Mouse (Mus musculus) heart, embryonic 13.5 days (tissue): Measurements from ENCODE around the gene Hypk. TPM values are rescaled to one million over a fixed set of nuclear protein-coding genes. Genes with fewer than 3 reads are reported as not detected.

ENCODE experiments used
- ATAC-seq: fragments of 200-750 bp; cut with Nextera tagmentation; 2 replicates; pipeline ENCODE4 v1.8.0; 2017; ENCODE audit warnings: moderate TSS enrichment; ENCODE audit not compliant: insufficient number of reproducible peaks, low FRiP score, low TSS enrichment; ENCODE audit errors: extremely low read depth
- H3K27ac ChIP-seq: fragments of 300-500 bp; sonication (generic); replicated peaks from 2 replicates; pipeline ENCODE4 v1.5.1; 2015; ENCODE audit warnings: moderate library complexity, mild to moderate bottlenecking, inconsistent platforms
- H3K27me3 ChIP-seq: fragments of 300-500 bp; sonication (generic); replicated peaks from 2 replicates; pipeline ENCODE4 v1.6.1; 2015; ENCODE audit warnings: mild to moderate bottlenecking, inconsistent platforms
- H3K36me3 ChIP-seq: fragments of 300-500 bp; sonication (generic); 2 replicates; pipeline ENCODE4 v1.6.1; 2015; ENCODE audit warnings: mild to moderate bottlenecking, inconsistent platforms
- H3K4me1 ChIP-seq: fragments of 300-500 bp; sonication (generic); 2 replicates; pipeline ENCODE4 v1.6.1; 2015; ENCODE audit warnings: inconsistent platforms
- H3K4me2 ChIP-seq: fragments of 300-500 bp; sonication (generic); 2 replicates; pipeline ENCODE4 v1.6.1; 2015; ENCODE audit warnings: inconsistent platforms, mild to moderate bottlenecking, moderate library complexity
- H3K4me3 ChIP-seq: fragments of 300-500 bp; sonication (generic); 2 replicates; pipeline ENCODE4 v1.5.1; 2015; ENCODE audit warnings: moderate library complexity, mild to moderate bottlenecking, inconsistent platforms
- H3K9ac ChIP-seq: fragments of 300-500 bp; sonication (generic); 2 replicates; pipeline ENCODE4 v1.6.1; 2015; ENCODE audit warnings: inconsistent platforms, mild to moderate bottlenecking, moderate library complexity
- H3K9me3 ChIP-seq: fragments of 300-500 bp; sonication (generic); 2 replicates; pipeline ENCODE4 v1.6.1; 2016; ENCODE audit warnings: inconsistent platforms
- WGBS: fragments of 180-500 bp; shearing (Covaris S2); methylation state at CpG from one replicate; pipeline ENCODE4 v1.1.7; 2015; ENCODE audit warnings: mixed read lengths; 5-methylcytosine and 5-hydroxymethylcytosine counted together
- polyA plus RNA-seq: library from polyadenylated mRNA; unstranded; fragments of >200 nt; fragmentation: Nextera tagmentation; extraction: Ambion mirVana; gene quantifications from 2 replicates; pipeline ENCODE4 v1.2.1, GENCODE M21; 2015

Hypk gene
- 96.3 and 106 TPM in 2 replicates for polyA plus RNA-seq

GRCm38 (mm10) chr2:121452990-121453389 lies at the start of gene Hypk:
Hypk (plus strand) TSS chr2:121453290.
- Histone ChIP-seq H3K9ac (peak within 1 kb of the TSS; percentile 64), H3K27ac (peak within 1 kb of the TSS; percentile 84), H3K4me3 (peak within 1 kb of the TSS; percentile 19; the same call in 1 of the 2 replicates), H3K4me1 (peaks cover 51% of the 10 kb centered on the region), H3K4me2 (peak within 1 kb of the TSS; percentile 48), H3K36me3 (peaks cover 45% of the 10 kb centered on the region), H3K27me3 (no peaks in the 10 kb centered on the region), H3K9me3 (no peaks in the 10 kb centered on the region)
- 51% methylated on average over 4 of the region's 4 CpGs for WGBS
- ATAC-seq: no peak

- no peak for ATAC-seq
- no peaks in the 10 kb centered on the region for H3K36me3 ChIP-seq
- no peaks in the 10 kb centered on the region for H3K27me3 ChIP-seq
- no peaks in the 10 kb centered on the region for H3K4me1 ChIP-seq
- H3K4me2 ChIP-seq: no peak overlapping the region
- H3K27ac ChIP-seq: no peak overlapping the region
- H3K9me3 ChIP-seq: no peaks in the 10 kb centered on the region
- H3K9ac ChIP-seq: no peak overlapping the region
- no peak overlapping the region for H3K4me3 ChIP-seq
These were observed 49.8 kb upstream of the Hypk start for GRCm38 (mm10) chr2:121403296-121403695.

GRCm38 (mm10) chr2:121408160-121408559 lies 44.9 kb upstream of the Hypk start:
- H3K4me2 ChIP-seq: no peak overlapping the region
- WGBS: 29% methylated on average over 4 of the region's 4 CpGs
- H3K9ac ChIP-seq: no peak overlapping the region
- no peak overlapping the region for H3K4me3 ChIP-seq
- no peaks in the 10 kb centered on the region for H3K27me3 ChIP-seq
- ATAC-seq: no peak
- H3K36me3 ChIP-seq: no peaks in the 10 kb centered on the region
- no peak overlapping the region for H3K27ac ChIP-seq
- peaks cover 5% of the 10 kb centered on the region for H3K4me1 ChIP-seq
- no peaks in the 10 kb centered on the region for H3K9me3 ChIP-seq

DNA sequence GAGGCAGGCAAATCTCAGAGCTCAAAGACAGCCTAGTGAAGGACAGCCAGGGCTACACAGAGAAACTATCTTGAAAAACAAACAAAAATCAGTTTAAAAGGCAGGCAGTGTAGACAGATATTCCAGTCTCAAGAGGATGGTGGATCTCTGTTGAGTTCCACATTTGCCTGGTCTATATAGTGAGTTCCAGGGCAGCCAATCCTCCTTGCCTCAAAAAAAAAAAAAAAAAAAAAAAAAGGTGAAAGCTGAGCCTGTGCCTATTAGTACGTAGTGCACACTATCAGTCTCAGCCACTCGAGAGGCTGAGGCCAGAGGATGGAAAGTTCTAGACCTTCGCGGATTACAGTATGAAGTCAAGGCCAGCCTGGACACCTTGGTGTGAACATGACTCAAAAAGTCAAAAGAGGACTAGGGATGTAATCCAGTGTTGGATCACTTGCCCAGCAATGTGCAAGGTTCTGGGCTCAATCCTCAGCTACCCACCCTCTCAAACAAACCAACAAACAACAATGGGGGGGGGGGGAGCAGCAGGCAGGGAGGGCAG lies 40.2 kb upstream of the Hypk start:
- ATAC-seq: no peak
- H3K36me3 ChIP-seq: peaks cover 21% of the 10 kb centered on the region
- H3K4me1 ChIP-seq: peaks cover 37% of the 10 kb centered on the region
- peak overlapping the region; percentile 82 for H3K4me2 ChIP-seq
- peak overlapping the region; percentile 100 for H3K4me3 ChIP-seq
- peak overlapping the region; percentile 99 for H3K27ac ChIP-seq
- no peaks in the 10 kb centered on the region for H3K27me3 ChIP-seq
- 11% methylated on average over 4 of the region's 4 CpGs for WGBS
- H3K9me3 ChIP-seq: no peaks in the 10 kb centered on the region
- peak overlapping the region; percentile 100 for H3K9ac ChIP-seq

DNA sequence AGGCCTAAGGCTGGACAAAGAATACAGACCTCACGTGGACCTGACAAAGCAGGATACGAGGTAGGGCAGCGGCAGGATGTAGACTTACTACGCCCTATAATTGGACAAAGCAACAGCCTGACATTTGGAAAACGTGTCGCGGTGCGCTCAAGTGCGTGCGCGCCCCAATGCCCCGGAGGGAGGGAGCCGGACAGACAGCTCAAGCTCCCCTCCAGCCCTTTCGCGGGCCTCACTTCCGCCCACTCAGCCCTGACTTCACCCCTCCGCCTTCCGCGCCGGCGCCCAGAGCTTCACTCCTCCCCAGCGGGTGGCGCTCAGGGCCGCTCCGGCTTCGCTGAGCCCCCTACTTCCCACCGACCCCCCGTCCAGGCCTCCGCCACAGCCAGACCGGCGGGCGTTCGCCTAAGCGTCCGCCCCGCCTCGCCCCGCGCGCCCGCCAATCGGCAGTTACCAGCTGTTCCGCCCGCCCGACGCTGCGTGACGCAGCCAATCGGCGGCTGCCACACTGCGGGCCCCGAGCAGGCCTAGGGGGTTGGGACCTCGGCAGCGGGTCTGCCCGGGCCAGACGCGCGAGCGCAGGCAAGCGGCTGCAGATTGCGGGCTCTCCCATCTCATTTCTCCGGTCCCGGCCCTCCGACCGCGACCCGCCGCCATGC lies 39.6 kb upstream of the Hypk start, which contains the start of the genes Pdia3 and Catsper2:
TSS of gene Pdia3 (plus strand) at position 389 of the 656 bp plus-strand sequence.
TSS of gene Catsper2 (minus strand) at position 406 of the 656 bp plus-strand sequence.
- ATAC-seq: peak; percentile 98
- peaks cover 27% of the 10 kb centered on the region for H3K36me3 ChIP-seq
- peaks cover 41% of the 10 kb centered on the region for H3K4me1 ChIP-seq
- no peaks in the 10 kb centered on the region for H3K9me3 ChIP-seq
- H3K27me3 ChIP-seq: no peaks in the 10 kb centered on the region
- under 1% methylated on average over 68 of the region's 68 CpGs for WGBS
- H3K9ac ChIP-seq: peak within 1 kb of the TSS; percentile 100
- peak within 1 kb of the TSS; percentile 99 for H3K27ac ChIP-seq
- H3K4me3 ChIP-seq: peak within 1 kb of the TSS; percentile 100
- peak within 1 kb of the TSS; percentile 82 for H3K4me2 ChIP-seq

- peak overlapping the region; percentile 82 for H3K4me2 ChIP-seq
- H3K4me1 ChIP-seq: peaks cover 42% of the 10 kb centered on the region
- peak overlapping the region; percentile 99 for H3K27ac ChIP-seq
- 0% methylated on average over 32 of the region's 32 CpGs for WGBS
- H3K9ac ChIP-seq: peak overlapping the region; percentile 100
- H3K36me3 ChIP-seq: peaks cover 34% of the 10 kb centered on the region
- H3K4me3 ChIP-seq: peak overlapping the region; percentile 100
- no peaks in the 10 kb centered on the region for H3K27me3 ChIP-seq
- no peaks in the 10 kb centered on the region for H3K9me3 ChIP-seq
- ATAC-seq: peak; percentile 60
These were observed 38.9 kb upstream of the Hypk start for GRCm38 (mm10) chr2:121414139-121414685.

- no peak overlapping the region for H3K27ac ChIP-seq
- peak overlapping the region; percentile 82 for H3K4me2 ChIP-seq
- 35% methylated on average over 3 of the region's 3 CpGs for WGBS
- no peaks in the 10 kb centered on the region for H3K9me3 ChIP-seq
- H3K4me1 ChIP-seq: peaks cover 42% of the 10 kb centered on the region
- H3K9ac ChIP-seq: peak overlapping the region; percentile 100
- H3K36me3 ChIP-seq: peaks cover 39% of the 10 kb centered on the region
- no peak for ATAC-seq
- H3K27me3 ChIP-seq: no peaks in the 10 kb centered on the region
- H3K4me3 ChIP-seq: peak overlapping the region; percentile 100
These were observed 38.0 kb upstream of the Hypk start for GRCm38 (mm10) chr2:121415103-121415502.

DNA sequence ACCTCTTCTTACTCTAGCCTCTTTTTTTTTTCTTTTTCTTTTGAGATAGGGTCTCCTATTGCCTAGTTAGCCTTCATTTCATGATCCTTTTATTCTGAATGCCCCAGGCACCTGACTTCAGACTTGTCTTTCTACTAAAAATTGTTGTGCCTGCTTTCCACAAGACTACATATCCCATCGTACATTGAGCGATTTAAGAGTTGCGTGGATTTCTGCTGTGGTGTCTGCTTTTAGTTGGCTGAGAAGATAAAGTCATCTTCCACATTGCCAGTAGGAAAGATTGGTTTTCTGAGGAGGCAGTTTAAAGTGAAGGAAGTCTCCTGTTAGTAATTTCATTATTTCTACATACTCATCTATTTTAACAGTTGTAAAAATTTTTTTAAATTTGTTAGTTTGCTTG lies 37.5 kb upstream of the Hypk start:
- Histone ChIP-seq H3K27me3 (no peaks in the 10 kb centered on the region), H3K4me3 (peak overlapping the region; percentile 100), H3K4me1 (peaks cover 42% of the 10 kb centered on the region), H3K4me2 (peak overlapping the region; percentile 82), H3K27ac (no peak overlapping the region; the same call in 1 of the 2 replicates), H3K9ac (peak overlapping the region; percentile 100), H3K9me3 (no peaks in the 10 kb centered on the region), H3K36me3 (peaks cover 43% of the 10 kb centered on the region)
- WGBS: 56% methylated on average over 3 of the region's 3 CpGs
- ATAC-seq: no peak

DNA sequence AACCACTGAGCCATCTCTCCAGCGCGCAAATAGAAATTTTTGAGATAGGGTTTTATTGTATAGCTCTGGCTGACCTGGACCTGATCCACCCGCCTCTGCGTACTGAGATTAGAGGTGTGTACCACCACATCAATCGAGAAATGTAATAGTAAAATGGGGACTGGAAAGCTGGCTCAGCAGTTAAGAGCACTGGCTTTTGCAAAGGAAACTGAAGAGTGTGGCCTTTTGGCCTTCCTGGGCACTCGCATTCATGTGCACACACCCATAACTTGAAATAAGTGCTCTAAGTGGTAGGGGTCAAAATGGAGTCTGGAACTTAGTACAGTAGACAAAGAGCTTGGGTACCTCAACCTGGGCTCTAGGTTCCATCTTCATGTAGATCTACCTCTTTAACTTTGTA lies 36.7 kb upstream of the Hypk start:
- Histone ChIP-seq H3K36me3 (peaks cover 50% of the 10 kb centered on the region), H3K9ac (no peak overlapping the region), H3K9me3 (no peaks in the 10 kb centered on the region), H3K4me1 (peaks cover 42% of the 10 kb centered on the region), H3K27me3 (no peaks in the 10 kb centered on the region), H3K4me3 (peak overlapping the region; percentile 100), H3K27ac (no peak overlapping the region), H3K4me2 (peak overlapping the region; percentile 82)
- WGBS: 79% methylated on average over 6 of the region's 6 CpGs
- ATAC-seq: no peak

- Histone ChIP-seq H3K36me3 (peaks cover 70% of the 10 kb centered on the region), H3K9me3 (no peaks in the 10 kb centered on the region), H3K4me3 (no peak overlapping the region), H3K9ac (no peak overlapping the region), H3K27me3 (no peaks in the 10 kb centered on the region), H3K4me1 (peaks cover 36% of the 10 kb centered on the region), H3K4me2 (no peak overlapping the region), H3K27ac (no peak overlapping the region)
- no peak for ATAC-seq
- 83% methylated on average over 3 of the region's 3 CpGs for WGBS
These were observed 34.6 kb upstream of the Hypk start for GRCm38 (mm10) chr2:121418476-121418875.

- 89% methylated on average over 2 of the region's 2 CpGs for WGBS
- Histone ChIP-seq H3K4me2 (no peak overlapping the region), H3K9me3 (no peaks in the 10 kb centered on the region), H3K4me1 (peaks cover 5% of the 10 kb centered on the region; the same call in 1 of the 2 replicates), H3K9ac (no peak overlapping the region), H3K4me3 (no peak overlapping the region), H3K27me3 (no peaks in the 10 kb centered on the region), H3K27ac (no peak overlapping the region), H3K36me3 (peaks cover 94% of the 10 kb centered on the region)
- no peak for ATAC-seq
These were observed 29.9 kb upstream of the Hypk start for GRCm38 (mm10) chr2:121423166-121423565.
